Mouse (Mus musculus) gastrocnemius, postnatal 25 days (tissue): Measurements from ENCODE around the gene Atp6v0a1. TPM values are rescaled to one million over a fixed set of nuclear protein-coding genes. Genes with fewer than 3 reads are reported as not detected.

Experiments
- DNase-seq: peaks from one replicate; pipeline ENCODE4 v3.0.0; 2022
- total RNA-seq, 2 experiments: library from RNA; stranded (reverse); gene quantifications; 1 replicate in 1 of 2; 2 replicates in 1 of 2; pipeline ENCODE4 v1.2.3; 2021

Gene Atp6v0a1
- total RNA-seq, 2 experiments from 2014 or later = 56.9 to 60.0 TPM

DNA sequence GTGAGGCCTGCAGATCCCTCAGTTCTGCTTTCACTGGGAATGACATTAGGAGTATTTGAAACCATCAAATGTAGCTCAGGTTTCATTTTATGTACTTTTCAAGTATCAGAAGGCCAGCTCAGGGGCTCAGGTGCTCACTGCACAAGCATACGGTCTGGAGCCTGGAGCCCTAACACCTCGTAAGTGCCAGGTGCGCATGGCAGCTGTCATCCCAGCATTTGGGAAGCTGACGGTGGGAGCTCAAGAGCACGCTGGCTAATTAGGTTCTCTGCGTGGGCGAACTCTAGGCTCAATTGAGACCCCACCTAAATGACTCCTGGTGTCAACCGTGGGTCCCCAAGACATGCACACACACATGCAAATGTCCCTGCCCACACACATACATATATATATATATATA, 20.1 kb downstream of the Atp6v0a1 start:
- no peak for DNase-seq

DNA sequence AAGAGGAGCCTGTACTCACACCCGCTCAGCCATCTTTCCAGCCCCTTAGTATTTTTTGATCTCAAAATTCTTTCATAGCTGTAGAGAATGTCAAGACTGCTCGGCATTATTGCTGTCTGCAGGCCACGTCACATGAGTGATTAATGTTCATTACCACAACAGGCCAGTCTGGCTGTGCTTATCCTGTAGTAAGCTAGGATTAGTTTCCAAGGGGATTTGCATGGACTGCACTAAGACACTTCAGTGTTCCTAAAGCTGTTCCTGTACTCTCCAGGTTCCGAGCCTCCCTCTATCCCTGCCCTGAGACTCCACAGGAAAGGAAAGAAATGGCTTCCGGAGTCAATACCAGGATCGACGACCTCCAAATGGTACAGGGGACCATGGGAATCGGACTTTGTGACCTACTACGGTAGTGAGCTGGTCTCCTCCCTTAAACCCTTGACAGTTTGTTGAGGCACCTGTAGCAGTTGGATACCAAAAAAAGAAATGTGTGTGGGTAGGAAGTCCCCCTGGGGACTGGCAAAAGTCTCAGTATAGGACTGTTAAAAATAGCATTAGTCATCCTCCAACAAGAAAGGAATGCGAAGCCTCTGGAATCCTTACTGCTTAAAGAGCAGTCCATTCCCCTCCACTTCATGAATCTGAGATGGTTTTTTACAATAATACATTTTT, 21.0 kb downstream of the Atp6v0a1 start:
- DNase-seq = no peak

DNA sequence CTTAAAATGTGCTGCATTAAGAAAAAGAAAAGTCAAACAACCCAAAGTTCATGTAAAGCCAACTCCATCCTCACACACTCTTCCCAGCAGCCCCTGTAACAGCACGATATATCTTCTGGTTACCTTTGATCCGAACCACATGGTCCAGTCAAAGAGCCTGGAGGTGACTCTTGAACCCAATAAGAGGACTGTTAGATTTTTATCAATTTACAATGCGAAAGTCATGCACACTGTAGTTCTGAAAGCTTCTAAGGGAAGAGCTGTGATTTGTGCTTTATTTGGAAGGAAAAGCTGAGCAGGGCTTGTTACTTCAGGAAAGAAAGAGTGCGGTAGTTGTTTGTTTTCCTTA, 21.5 kb downstream of the Atp6v0a1 start:
- no peak for DNase-seq

DNA sequence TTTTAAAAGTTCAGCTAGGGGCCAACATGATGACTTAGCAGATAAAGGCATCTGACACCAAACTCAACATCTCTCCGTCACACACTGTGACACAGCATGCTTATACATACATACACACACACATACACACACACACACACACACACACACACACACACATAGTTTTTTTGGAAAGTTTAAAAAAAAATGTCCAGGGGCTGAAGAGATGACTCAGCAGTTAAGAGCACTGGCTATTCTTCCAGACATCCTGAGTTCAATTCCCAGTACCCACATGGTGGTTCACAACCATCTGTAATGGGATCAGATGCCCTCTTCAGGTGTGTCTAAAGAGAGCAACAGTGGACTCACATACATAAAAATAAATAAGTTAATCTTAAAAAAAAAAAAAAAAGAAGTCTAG, 22.2 kb downstream of the Atp6v0a1 start:
- DNase-seq = no peak

DNA sequence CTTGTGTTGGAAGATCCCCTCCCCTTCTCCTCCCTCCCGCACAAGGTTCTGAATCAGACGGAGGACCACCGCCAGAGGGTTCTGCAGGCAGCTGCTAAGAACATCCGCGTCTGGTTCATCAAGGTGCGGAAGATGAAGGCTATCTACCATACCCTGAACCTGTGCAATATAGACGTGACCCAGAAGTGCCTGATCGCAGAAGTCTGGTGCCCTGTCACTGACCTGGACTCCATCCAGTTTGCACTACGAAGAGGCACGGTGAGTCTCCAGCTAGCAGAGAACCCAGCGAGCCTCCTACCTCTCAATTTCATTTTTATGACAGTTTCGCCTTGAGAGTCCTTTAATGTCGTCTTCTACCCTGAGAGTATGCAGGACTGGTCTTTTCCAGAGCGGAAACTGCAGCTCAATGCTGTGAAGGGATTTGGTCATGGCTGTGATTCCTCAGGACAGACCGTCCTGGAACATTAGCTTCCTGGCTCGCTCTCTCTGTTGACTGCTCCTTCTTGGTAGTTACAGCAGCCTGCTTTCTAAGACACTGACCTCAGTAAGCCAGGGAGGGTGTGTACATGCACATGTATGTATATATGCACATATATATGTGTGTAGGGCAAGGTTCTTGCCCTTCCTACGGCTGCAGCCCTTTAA, 24.7 kb downstream of the Atp6v0a1 start:
- DNase-seq = no peak

DNA sequence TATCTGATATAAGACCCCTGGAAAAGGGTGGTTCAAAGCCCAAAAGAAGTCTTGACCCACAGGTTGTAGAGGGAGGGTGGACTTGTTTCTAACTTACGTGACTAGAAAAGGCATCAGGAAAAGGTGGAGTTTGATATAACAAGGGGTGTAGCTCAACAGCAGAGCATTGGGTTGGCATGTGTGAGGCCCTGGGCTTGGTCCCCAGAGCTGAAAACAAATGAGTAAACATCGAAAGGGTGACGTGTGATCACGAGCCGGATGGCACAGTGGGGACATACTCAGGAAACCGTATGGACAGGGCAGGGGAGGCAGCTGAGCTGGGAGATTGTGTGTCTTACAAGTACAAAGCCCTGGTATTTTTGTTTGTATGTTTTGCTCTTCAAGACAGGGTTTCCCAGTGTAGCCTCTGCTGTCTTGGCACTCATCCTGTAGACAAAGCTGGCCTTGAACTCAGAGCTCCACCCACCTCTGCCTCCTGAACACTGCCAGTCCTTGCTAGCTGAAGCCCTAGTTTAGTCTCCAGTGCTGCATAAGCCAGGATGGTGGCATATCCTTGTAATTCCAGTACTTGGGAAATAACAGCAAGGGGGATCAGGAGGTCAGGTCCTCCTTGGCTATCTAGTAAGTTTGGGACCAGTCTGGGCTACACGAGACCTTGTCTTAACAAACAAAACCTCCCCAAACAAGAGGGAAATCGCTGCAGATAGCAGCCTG, 25.5 kb downstream of the Atp6v0a1 start:
- no peak for DNase-seq

DNA sequence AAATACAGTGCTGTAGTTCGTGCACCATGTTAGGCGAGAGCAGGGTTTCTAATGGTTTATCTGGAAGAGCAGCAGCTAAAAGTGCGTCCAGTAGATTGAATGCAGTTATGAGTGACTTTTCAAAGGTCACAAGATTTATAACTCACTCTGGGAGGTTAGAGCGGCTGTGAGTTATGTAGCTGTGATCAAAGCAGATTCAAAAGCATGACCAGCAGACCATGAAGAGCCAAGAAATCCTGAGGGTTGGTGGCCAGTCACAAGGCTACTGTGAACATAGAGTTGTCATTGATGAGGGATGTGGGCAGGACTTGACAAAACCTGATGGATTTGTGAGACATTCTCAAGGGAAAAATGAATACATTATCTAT, 26.1 kb downstream of the Atp6v0a1 start:
- DNase-seq = no peak

DNA sequence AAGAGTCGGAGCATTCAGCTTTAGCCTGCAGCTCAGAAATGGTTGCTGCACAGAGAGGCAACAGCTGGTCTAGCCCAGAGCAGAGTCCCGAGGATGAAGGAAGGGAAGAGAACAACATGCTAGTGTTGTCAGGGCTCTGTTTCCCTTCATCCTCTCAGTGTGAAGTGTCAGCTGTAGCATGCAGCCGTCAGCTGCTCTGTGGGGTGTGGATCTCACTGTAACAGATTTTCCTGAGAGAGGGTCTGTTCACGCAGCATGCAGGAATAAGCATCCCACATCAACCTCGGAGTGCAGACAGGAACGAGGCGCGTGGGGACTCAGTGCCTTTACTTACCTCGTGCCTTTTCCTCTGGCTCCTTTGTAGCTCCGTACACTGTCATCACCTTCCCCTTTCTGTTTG, 28.5 kb downstream of the Atp6v0a1 start:
- DNase-seq = no peak

DNA sequence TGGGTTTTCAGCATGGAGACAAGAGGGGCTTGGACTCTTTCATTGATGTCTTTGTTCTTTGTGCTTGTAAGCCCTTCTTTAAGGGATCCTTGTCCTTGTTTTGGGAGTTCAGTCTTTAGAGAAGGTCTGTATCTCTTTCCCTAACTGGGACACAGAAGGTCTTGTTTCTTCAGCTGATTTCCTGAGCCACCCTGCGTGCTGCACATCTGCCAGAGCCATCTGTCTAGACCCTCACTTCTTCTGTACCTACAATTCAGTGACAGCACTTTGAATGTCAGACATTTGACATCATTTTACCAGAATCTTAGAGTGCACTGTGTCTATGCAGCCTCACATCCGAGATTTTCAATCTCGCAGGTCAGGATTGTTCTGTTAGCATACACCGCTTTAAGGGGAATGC, 36.6 kb downstream of the Atp6v0a1 start:
- no peak for DNase-seq

DNA sequence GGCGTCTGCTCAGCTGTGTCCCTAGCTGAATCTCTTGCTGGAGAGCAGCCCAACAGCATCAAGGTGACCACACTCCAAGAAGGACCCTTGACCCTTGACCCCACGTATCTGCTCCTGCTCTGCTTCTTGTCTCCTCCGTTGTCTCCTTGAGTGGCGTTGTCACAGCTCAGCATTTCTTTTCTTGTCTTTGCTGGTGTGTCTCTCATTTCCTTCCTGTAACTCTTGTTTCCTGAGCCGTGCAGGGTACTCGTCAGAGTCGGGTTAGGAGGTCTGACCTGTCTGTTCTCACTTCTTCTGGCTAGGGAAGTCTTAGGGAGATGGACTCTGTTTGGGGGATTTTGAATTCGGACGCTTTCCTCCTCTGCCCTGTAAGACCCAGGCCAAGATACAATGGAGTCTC, 37.2 kb downstream of the Atp6v0a1 start:
- DNase-seq = no peak

DNA sequence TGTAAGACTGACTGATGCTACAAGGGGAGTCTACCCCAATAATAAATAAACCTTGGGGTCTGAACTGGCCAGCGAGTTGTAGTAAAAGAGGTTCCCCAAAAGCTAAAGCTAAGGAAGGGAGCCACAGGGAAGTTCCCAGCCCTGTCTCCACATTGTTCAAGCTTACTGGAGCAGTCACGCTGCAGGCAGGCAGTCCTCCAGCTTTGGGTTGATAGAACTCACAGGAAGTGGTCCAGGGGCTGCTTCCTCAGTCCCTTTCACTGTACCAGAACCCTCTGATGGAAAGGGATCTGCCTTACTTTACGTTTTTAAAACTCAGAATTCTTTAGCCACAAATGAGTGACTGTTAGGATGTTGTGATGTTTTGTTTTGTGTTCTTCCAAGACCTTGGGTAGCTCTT, 38.2 kb downstream of the Atp6v0a1 start:
- DNase-seq = no peak

DNA sequence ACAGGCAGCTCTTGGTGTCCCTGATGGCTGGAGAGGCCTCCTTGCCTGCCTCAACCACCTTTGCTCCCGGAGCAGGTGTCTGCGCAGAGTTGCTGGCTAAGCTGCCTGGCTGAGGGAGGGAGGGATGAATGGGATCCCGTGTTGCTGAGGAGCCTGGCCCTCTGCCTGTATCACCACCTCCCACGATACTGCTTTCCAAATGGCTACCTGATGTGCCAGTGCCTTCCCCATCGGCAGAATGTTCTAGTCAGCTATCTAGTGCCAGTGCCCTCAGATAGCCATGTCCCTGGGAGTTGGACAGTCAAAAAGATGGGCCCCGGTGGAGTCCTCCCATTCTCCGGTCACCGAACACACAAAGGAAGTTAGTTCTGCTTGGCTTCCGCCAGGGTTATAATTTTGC, 41.1 kb downstream of the Atp6v0a1 start:
- no peak for DNase-seq

DNA sequence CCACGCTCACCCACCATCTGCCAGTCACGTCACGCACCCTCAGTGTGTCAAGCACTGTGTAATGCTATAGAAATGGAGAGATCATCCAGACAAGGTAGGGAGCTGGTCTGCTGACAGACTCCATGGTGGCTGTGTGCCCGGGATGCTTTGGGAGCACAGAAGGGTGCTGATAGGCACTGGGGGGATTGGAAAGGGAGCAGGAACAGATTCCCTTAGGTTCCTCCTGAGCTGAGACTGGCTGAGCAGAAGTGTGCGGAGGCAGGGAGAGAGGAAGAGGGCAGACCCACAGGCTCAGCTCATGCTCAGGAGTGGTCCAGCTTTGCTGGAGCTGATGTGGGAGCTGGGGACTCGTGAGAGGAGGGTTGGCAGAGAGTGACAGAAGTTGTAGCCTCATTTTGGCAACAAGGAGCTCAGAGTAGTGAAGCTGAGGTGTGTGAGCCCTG, 41.8 kb downstream of the Atp6v0a1 start:
- no peak for DNase-seq

DNA sequence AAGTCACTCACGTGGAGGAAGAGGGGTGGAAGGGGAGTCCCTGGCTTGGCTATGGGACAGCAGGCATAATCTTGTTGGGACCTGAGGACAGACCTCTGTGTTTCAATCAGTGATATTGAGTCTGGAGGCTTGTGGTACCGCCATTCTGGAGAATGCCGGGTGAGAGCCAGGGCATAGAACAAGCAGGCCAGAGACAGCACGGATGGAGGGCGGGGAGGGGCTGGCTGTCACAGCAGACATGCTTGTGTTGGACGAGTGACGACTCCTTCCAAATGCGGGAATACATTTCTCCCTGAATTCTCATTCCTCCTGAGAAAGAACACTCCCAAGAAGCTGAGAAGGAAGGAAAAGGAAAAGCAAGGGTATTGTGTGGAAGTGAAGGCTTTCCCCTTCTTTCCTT, 42.4 kb downstream of the Atp6v0a1 start:
- no peak for DNase-seq

DNA sequence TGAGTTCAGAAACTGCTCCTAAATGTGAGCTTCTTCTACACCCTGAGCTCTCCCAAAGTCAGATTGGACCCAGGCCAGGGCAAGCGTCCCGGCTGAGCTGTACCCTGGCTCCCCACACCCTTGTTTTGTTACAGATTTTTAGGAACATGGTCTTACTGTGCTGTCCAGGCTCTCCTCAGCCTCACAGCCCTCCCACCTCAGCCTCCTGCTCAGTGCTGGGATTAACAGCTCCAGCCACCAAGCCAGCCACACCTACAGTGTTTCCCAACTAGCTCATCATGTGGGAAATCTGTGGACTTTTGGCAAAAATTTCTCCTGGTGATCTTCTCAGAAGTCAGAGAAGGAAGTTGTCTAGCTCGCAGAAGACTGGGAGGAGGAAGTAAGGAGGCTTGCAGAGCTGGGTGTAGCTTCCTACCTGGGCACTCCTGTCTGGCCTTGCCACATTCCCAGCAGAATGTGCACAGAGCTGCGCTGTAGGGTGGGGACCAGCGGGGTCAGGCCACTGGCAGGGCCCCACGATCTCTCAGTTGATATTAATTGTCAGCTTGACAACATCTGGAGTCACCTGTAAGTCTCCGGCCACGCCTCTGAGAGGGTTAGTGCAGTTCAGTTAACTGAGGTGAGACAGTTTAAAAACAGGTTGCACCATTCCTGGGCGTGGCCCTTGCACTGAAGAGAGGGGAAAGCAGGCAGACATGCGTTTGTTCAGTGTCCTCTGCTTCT, 43.7 kb downstream of the Atp6v0a1 start:
- peak; percentile 84 for DNase-seq

DNA sequence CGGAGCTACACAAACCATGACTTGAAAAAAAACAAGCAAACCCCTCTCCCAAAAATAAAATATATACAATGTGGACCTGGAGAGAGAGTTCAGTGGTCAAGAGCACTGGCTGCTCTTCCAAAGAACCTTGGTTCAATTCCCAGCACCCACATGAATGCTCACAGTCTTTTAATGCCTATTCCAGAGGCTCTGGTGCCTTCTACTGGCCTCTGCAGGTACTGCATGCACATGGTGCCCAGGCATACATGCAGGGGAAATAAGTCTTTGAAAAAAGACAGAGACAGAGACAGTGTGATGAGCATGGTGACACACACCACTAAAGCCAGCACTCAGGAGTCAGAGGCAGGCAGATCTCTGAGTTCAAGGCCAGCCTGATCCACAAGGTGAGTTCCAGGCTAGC, 44.7 kb downstream of the Atp6v0a1 start:
- no peak for DNase-seq

DNA sequence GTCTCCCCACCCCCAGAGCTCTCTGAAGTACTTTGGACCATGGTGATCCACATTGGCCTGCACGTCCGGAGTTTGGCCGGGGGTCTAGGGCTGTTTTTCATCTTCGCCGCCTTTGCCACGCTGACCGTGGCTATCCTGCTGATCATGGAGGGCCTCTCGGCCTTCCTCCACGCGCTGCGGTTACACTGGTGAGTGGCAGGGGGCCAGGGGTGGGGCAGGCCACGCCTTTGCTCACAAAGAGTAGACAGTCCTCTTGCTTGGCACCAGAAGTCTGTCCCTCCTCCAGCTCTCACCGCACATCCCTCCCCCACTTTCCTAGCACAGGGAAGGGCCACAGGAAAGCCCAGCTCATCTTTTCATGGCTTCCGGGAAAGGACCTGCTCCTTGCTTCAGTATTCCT, 46.2 kb downstream of the Atp6v0a1 start:
- no peak for DNase-seq

DNA sequence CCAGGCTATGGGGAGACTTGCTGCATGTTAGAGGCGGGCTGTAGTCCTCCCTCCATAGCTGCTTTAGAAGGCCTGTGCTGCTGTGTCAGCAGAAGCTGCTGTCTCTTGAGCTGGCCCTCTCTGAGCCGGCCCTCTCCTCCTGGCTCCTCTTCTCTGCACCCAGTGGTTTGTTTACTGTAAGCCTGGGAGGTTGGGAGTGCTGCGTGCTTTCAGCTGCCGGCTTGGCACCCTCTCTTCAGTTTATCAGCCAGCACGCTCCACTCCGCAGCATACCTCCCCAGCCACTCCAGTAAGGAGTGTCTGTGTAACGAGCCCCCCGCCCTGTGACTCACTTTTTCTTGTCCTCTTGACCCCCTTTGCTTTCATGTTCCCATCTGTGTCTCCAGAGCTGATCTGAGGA, 47.6 kb downstream of the Atp6v0a1 start:
- DNase-seq = peak; percentile 72

DNA sequence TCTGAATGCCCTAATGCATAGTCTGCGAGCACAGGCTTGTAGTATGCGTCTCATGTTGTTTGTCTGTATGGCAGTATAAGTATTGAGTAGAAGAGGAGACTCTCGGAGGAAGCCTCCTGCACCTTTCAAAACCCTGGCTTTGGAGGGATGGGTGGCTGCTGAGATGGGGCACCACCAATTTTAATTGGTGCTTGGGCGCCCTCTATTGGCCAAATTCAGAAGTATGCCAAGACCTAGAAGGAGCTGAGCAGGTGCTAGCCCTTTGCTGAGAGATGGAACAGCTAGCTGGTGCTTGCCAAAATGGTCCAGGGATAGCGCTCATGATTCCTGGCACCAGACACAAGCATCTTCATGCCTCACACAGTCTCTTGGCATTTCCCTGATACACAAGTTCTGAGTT, 48.6 kb downstream of the Atp6v0a1 start:
- DNase-seq = peak; percentile 82

DNA sequence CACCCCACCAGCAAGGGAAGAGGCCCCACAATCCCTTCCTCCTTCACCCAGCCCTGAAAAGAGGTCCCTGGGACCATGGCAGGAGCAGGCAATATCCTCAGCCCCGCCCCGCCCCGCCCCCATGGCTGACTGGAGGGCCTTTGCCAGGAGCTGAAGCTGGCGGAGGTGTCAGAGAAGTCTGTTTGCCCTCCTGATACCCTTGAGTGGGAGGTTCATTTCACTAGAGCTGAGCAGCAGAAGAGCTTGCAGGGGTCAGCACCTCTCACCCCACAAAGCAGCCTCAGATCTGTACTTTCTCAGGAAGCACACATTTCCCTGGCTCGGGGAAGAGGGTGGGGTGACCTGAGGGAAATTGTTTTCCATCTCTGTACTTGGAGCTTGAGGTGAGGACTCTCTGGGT, 49.5 kb downstream of the Atp6v0a1 start:
- peak; percentile 61 for DNase-seq

DNA sequence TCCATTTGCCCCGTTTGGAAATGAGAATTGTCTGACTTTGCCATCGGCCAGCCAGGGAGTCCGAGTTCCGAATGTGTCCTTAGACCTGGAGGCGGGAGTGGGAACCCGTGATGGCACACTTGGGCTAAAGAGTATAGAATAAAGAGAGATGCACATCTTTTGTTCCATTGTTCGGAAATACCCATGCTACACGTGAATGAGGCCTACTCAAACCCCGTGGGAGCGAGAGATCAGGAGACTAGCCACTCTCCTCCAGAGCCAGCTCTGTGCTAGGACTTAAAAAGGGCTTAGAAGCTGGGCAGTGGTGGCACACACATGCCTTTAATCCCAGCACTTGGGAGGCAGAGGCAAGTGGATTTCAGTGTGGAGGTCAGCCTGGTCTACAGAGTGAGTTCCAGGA, 50.2 kb downstream of the Atp6v0a1 start:
- no peak for DNase-seq

DNA sequence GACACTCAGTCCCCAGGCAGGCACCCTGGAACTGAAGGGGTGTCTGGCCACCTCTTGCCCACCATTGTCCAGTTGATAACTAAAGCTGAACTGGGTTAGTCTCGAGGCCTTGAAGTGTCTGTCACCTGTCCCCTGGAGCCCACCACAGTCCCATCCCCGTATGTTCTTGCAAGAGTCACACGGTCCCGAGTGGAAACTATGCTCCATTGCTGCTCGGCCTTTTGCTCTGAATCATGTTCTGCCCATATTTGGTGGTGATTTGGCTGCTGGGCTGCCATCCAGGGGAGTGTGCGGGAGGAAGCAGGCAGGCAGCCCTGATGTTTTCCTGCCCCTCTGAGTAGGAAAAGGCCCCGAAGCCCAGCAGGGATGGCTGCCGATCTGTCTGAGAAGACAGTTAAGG, 50.9 kb downstream of the Atp6v0a1 start:
- peak; percentile 77 for DNase-seq

DNA sequence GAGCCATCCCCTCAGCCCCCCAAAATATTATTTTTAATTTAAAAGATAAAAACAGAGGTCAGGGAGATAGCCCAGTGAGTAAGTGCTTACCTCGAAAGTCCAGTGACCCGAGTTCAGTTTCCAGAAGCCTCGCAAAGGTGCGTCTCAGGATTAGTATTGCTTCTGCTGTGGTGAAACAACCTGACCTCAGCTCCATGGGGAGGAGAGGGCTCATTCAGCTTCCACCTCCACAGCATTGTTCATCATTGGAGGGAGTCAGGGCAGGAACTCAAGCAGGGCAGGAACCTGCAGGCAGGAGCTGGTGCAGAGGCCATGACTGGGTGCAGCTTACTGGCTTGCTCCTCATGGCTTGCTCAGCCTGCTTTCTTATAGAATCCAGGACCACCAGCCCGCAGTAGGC, 51.8 kb downstream of the Atp6v0a1 start:
- DNase-seq = no peak
